Mouse (Mus musculus): ENCODE measurements at regions not wholly inside any gene's neighbourhood (a gene's known extent, or its start where the extent isn't known, plus 50 kb on each side); places are given as distances from the start of the nearest gene placed in this dataset.

DNA sequence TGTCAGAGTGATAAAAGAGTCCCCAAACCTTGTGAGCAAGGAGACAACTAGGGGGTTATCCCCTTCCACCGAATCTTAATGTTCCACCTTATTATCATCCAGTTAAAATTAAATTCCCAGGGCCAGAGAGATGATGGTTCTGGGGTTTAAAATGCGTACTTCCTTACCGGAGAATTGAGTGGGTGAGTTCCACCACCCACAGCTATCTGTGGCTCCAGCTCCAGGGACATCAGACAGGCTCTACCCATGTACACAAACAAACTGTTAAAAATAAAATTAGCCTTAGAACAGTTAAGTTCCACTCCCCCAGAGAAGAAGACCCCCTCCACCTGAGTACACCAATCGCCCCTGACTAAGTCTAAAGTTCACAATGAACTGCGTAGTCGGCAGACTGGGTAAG lies 52.0 kb upstream of the Mgat5 start:
- H3K9ac ChIP-seq: no peak overlapping the region
- H3K27ac ChIP-seq: no peak overlapping the region
- no peaks in the 10 kb centered on the region for H3K9me3 ChIP-seq (replicated peaks)
- no peak overlapping the region for H3K4me3 ChIP-seq
- 80% methylated on average over 6 of the region's 6 CpGs for WGBS
- no peaks in the 10 kb centered on the region for H3K4me1 ChIP-seq
- H3K36me3 ChIP-seq: no peaks in the 10 kb centered on the region
- H3K4me2 ChIP-seq (replicated peaks): no peak overlapping the region
- H3K27me3 ChIP-seq: no peaks in the 10 kb centered on the region
- ATAC-seq (ENCODE audit: low FRiP score): no peak

DNA sequence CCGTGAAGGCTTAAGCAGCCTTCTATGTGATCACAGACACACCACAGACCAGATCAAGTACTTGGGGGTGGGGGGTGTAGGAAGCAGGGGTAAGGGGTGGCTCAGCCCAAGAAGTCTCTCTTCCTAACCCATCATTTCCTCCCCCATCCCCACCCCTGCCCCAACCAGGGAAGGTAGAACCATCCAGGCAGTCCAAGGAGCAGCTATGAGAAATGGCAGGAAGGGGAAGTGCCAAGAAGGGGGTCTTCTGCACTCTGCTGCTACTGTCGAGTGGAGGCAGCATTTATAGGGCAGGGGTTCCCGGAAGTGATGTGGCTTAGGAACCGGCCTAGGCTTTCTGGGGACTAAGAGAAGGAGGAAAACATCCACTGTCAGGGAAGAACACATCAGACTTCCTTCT lies 69.3 kb upstream of the Mgat5 start:
- Histone ChIP-seq H3K4me3 (no peak overlapping the region), H3K9ac (no peak overlapping the region), H3K4me1 (no peaks in the 10 kb centered on the region), H3K36me3 (no peaks in the 10 kb centered on the region), H3K9me3 (replicated peaks) (no peaks in the 10 kb centered on the region), H3K4me2 (replicated peaks) (no peak overlapping the region), H3K27me3 (no peaks in the 10 kb centered on the region), H3K27ac (no peak overlapping the region)
- 83% methylated on average over 4 of the region's 4 CpGs for WGBS
- ATAC-seq (ENCODE audit: low FRiP score): no peak

DNA sequence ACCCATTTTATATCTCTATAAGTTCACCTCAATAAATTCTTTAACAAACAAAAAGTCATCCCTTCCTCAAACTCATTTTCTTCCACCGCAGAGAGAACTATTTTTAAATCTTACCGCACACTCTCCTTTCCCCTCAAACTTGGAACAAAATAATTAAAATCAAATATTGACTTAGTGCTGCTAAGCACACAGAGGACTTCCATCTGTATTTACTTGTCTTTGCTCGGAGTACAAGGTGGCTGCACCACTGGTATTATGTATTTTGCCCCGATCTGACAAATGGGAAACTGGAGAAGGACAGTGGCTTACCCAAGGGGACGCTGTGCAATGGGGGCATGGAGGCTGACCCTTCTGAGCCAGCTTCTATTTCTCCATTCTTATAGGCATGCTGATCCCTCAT lies 72.9 kb upstream of the Mgat5 start:
- WGBS: 82% methylated on average over 5 of the region's 5 CpGs
- H3K36me3 ChIP-seq: no peaks in the 10 kb centered on the region

DNA sequence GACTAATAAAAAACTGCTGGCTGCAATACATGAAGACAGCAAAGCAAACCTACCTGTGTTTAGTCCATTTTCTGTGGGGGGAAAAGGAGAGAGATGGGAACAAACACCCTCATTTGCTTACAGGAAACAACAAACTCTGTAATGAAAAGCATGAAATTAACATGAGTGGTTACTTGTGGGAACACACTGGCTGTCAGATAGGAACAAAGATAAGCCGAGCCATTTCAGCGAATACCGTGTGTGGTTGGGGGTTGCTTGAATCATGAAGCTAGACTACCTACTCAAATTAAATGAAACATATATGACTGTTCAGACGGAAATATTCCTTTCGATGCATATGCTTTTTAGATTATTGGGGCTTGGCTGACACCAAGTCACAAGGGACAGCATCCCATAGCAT lies 80.0 kb upstream of the Mgat5 start:
- H3K9me3 ChIP-seq (replicated peaks): no peaks in the 10 kb centered on the region
- H3K4me3 ChIP-seq: no peak overlapping the region
- no peaks in the 10 kb centered on the region for H3K27me3 ChIP-seq
- H3K4me1 ChIP-seq: no peaks in the 10 kb centered on the region
- H3K9ac ChIP-seq: no peak overlapping the region
- WGBS: 84% methylated on average over 5 of the region's 5 CpGs
- H3K4me2 ChIP-seq (replicated peaks): no peak overlapping the region
- H3K27ac ChIP-seq: no peak overlapping the region
- H3K36me3 ChIP-seq: no peaks in the 10 kb centered on the region
- ATAC-seq (ENCODE audit: low FRiP score): no peak

More for the DNA sequence above, 72.9 kb upstream of the Mgat5 start:
- H3K9me3 ChIP-seq (replicated peaks): no peaks in the 10 kb centered on the region
- H3K9ac ChIP-seq: no peak overlapping the region
- H3K4me1 ChIP-seq: no peaks in the 10 kb centered on the region
- no peaks in the 10 kb centered on the region for H3K27me3 ChIP-seq
- no peak for ATAC-seq (ENCODE audit: low FRiP score)
- H3K4me3 ChIP-seq: no peak overlapping the region
- no peak overlapping the region for H3K27ac ChIP-seq
- no peak overlapping the region for H3K4me2 ChIP-seq (replicated peaks)

DNA sequence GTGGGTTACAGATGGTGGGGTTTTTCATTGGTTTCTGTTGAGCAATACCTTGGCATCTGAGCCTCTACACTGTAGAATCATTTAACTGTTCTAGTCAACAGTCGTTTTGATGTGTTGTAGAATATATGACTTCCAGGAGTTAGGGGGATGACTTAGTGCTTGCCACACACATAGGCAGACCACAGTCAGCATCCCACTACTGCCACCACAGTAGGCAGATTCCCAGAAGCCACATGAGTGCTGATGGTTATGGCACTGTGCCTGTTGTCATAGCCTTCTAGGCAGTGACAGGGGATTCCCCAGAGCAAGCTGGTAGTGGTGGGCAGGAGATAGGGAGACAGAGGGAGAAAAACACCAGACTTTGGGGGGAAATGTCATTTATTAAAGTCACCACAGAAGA lies 86.8 kb upstream of the Mgat5 start:
- H3K4me1 ChIP-seq: no peaks in the 10 kb centered on the region
- no peaks in the 10 kb centered on the region for H3K9me3 ChIP-seq (replicated peaks)
- H3K9ac ChIP-seq: no peak overlapping the region
- no peak for ATAC-seq (ENCODE audit: low FRiP score)
- H3K27ac ChIP-seq: no peak overlapping the region
- H3K27me3 ChIP-seq: no peaks in the 10 kb centered on the region
- no peak overlapping the region for H3K4me3 ChIP-seq
- H3K4me2 ChIP-seq (replicated peaks): no peak overlapping the region
- no peaks in the 10 kb centered on the region for H3K36me3 ChIP-seq
- 87% methylated on average over 1 of the region's 1 CpGs for WGBS

DNA sequence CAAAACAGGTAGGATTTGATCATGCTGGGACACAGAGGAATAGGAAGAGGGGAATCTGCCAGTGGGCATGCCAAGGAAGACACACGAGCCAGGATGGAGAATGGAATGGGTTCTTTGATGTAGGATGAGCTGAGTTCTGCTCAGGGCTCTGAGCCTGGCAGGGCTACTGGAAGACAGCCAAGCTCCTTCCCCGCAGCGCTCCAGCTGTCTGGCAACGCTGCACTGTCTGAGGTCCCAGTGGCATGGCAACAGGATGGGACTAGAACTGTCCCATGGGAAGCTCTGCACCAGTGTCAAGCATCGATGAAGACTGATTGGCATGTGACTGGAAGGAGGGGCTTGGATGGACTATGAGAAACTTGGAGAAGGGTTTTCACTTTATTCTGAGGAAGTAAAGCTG lies 97.3 kb upstream of the Mgat5 start:
- ATAC-seq (ENCODE audit: low FRiP score): peak; percentile 69
- peaks cover 3% of the 10 kb centered on the region; the same call in 1 of the 2 replicates for H3K4me1 ChIP-seq
- H3K27ac ChIP-seq: no peak overlapping the region
- H3K4me2 ChIP-seq (replicated peaks): no peak overlapping the region
- no peaks in the 10 kb centered on the region for H3K36me3 ChIP-seq
- no peak overlapping the region for H3K9ac ChIP-seq
- H3K27me3 ChIP-seq: no peaks in the 10 kb centered on the region
- 53% methylated on average over 5 of the region's 5 CpGs for WGBS
- no peak overlapping the region for H3K4me3 ChIP-seq
- no peaks in the 10 kb centered on the region for H3K9me3 ChIP-seq (replicated peaks)

DNA sequence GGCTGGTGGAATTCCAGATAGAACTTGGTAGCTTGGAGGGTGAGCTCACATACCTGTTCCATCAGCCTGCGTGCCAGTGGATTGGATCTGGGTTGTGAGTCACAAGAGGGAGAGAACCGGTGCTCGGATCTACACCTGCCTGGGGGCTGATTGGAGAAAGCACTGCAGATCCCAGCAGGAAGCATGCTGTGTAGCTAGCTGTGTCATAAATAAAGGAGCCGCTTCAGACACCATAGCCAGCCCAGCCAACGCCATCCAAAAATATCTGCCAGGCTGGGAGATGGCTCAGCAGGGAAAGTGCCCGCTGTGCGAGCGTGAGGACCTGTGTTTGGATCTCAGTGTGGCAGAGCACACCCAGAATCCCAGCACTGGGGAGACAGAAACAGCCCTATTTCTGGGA lies 99.0 kb upstream of the Mgat5 start:
- Histone ChIP-seq H3K9me3 (replicated peaks) (no peaks in the 10 kb centered on the region), H3K4me1 (peaks cover 3% of the 10 kb centered on the region; the same call in 1 of the 2 replicates), H3K27ac (no peak overlapping the region), H3K9ac (no peak overlapping the region), H3K36me3 (no peaks in the 10 kb centered on the region), H3K27me3 (no peaks in the 10 kb centered on the region), H3K4me3 (no peak overlapping the region), H3K4me2 (replicated peaks) (no peak overlapping the region)
- 72% methylated on average over 8 of the region's 8 CpGs for WGBS
- no peak for ATAC-seq (ENCODE audit: low FRiP score)

DNA sequence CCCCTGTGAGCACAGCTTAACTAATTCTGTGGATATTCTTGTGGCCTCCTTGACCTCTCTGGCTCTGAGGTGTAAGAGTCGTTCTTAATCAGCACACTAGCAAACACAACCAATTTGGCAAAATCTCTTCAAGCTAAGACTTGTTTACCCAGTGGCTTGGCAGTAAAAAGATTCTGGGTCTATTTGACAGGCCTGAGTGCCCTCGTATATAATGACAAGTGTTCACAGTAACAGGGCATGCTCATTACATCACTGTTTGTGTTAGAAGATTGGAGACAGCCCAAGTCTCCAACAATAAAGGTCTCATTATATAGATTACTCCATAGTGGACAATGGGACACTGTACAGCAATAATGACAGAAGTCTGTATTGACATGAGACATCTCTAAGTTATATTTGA lies 101.2 kb upstream of the Mgat5 start:
- H3K27me3 ChIP-seq: no peaks in the 10 kb centered on the region
- ATAC-seq (ENCODE audit: low FRiP score): no peak
- no peaks in the 10 kb centered on the region for H3K9me3 ChIP-seq (replicated peaks)
- peaks cover 3% of the 10 kb centered on the region for H3K4me1 ChIP-seq
- H3K27ac ChIP-seq: no peak overlapping the region
- H3K36me3 ChIP-seq: no peaks in the 10 kb centered on the region
- no peak overlapping the region for H3K4me3 ChIP-seq
- WGBS: 68% methylated on average over 2 of the region's 2 CpGs
- H3K9ac ChIP-seq: no peak overlapping the region
- H3K4me2 ChIP-seq (replicated peaks): no peak overlapping the region

DNA sequence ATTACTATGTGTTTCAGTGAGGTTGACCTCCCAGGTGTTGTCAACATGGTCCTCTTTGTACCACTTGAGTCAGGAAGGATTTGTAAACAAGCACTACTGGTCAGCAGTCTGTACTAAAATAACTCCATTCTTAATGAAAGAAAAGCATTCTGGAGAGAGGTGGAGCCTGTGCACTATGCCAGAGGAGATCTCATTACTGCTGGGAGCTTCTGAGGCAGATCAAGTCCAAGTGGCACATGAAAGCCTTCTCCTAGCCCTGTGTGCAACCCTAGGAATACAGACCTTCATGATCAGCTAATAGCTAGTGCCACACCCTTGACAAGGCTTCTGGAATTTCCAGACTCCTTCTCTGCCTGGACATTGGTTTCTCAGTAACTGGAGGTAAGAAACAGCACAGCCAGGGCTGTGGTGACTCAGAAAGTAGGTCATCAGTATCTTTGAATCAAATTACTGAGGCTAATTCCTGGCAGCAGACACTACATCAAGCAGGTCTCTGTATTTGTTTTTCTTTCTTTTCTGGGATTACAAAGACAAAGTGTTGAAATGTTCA lies 105.9 kb upstream of the Mgat5 start:
- Histone ChIP-seq H3K9ac (no peak overlapping the region), H3K4me3 (no peak overlapping the region), H3K27me3 (no peaks in the 10 kb centered on the region), H3K4me2 (replicated peaks) (no peak overlapping the region), H3K36me3 (no peaks in the 10 kb centered on the region), H3K9me3 (replicated peaks) (no peaks in the 10 kb centered on the region), H3K27ac (no peak overlapping the region), H3K4me1 (no peaks in the 10 kb centered on the region; the same call in 1 of the 2 replicates)
- no peak for ATAC-seq (ENCODE audit: low FRiP score)

DNA sequence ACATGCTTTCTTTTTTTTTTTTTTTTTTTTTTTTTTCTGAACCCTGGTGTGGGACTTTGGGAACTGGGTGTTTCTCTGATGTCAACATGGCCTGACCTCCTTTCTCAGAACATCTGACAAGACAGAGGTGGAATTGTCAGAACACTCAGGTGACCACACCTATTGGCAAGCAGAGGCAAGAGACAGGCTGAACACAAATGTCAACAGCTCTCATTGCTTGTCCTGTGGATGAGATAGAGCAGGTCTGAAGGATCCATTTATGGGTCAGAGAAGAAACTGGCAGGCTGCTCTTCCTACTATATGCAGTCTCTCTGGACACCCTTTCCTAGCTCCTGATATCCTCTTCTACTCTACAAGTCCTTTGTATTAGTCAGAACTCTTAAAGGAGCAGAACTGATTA lies 117.2 kb upstream of the Mgat5 start:
- Histone ChIP-seq H3K36me3 (no peaks in the 10 kb centered on the region), H3K27me3 (no peaks in the 10 kb centered on the region), H3K4me3 (no peak overlapping the region), H3K4me1 (no peaks in the 10 kb centered on the region), H3K4me2 (replicated peaks) (no peak overlapping the region), H3K9me3 (replicated peaks) (no peaks in the 10 kb centered on the region; the same call in 1 of the 2 replicates), H3K9ac (no peak overlapping the region), H3K27ac (no peak overlapping the region)
- ATAC-seq (ENCODE audit: low FRiP score): no peak

DNA sequence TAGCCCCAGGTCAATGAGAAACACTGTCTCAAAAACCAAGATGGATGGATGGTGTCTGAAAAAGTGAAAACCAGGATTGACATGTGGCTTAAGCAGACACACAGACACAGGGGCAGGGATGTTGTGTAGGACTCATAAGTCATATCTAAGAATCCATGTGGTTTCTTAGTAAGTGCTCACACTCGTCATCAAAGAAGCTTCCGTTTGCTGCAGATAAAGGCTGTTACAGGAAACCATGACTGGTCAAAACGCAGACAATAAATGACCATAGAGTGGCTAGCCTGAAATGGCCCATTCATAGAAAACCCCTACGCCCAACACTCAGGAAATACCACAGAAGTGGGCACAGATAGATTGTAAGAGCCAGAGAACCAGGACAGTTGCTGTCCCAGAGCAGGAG lies 118.8 kb upstream of the Mgat5 start:
- no peak overlapping the region for H3K4me3 ChIP-seq
- ATAC-seq (ENCODE audit: low FRiP score): no peak
- H3K27ac ChIP-seq: no peak overlapping the region
- no peak overlapping the region for H3K4me2 ChIP-seq (replicated peaks)
- WGBS: 83% methylated on average over 4 of the region's 4 CpGs
- no peaks in the 10 kb centered on the region for H3K27me3 ChIP-seq
- no peaks in the 10 kb centered on the region for H3K36me3 ChIP-seq
- no peak overlapping the region for H3K9ac ChIP-seq
- H3K9me3 ChIP-seq (replicated peaks): no peaks in the 10 kb centered on the region; the same call in 1 of the 2 replicates
- no peaks in the 10 kb centered on the region for H3K4me1 ChIP-seq

DNA sequence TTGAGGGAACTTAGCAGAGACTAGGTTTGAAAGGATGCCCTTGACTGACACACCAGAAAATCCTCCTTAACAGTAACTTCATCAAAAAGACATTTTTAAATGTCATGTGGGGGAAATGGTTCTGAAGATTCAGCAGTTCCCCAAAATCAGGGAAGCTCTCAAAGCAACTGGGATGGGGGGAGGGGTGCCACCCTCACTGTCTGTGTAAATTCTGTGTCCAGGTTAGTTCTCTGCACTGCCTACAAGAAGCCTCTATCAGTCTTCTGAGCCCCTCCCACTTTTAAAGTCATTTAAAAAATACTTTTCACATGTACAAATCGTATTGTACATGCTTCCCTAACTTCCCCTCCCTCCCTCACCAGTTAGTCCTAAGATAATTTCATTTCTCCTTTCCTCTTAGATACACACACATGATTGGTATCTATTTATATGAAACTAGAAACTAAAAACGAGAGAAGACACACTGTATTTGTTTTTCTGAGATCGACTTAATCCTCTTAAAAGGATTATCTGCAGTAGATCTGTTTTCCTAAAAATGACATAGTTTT lies 121.0 kb upstream of the Mgat5 start:
- 72% methylated on average over 3 of the region's 3 CpGs for WGBS
- H3K27ac ChIP-seq: no peak overlapping the region
- H3K4me2 ChIP-seq (replicated peaks): no peak overlapping the region

DNA sequence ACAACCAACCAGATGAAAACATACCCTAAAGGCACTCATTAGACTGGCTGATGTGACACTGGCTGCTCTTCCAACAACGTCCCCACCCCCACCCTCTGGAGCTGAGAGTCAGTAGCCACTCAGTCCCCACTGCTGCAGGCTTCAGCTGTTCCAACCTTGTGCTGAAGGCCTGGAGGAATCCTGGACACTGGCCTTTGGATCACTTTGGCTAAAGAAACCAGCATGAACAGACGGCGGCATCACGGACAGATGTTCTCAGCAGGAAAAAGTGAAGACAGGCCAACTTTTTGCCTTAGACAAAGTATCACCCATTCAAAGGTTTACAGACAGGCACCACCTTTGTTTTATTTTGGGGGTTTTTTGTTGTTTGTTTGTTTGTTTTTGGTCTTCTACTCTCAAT lies 125.8 kb upstream of the Mgat5 start:
- H3K9me3 ChIP-seq (replicated peaks): peaks cover 4% of the 10 kb centered on the region; the same call in 1 of the 2 replicates
- 67% methylated on average over 4 of the region's 4 CpGs for WGBS

More for the DNA sequence above, 121.0 kb upstream of the Mgat5 start:
- no peak for ATAC-seq (ENCODE audit: low FRiP score)
- Histone ChIP-seq H3K4me3 (no peak overlapping the region), H3K9ac (no peak overlapping the region), H3K4me1 (no peaks in the 10 kb centered on the region), H3K36me3 (no peaks in the 10 kb centered on the region), H3K27me3 (no peaks in the 10 kb centered on the region), H3K9me3 (replicated peaks) (peaks cover 4% of the 10 kb centered on the region; the same call in 1 of the 2 replicates)

More for the DNA sequence above, 125.8 kb upstream of the Mgat5 start:
- no peaks in the 10 kb centered on the region for H3K36me3 ChIP-seq
- no peak overlapping the region for H3K4me3 ChIP-seq
- no peak overlapping the region for H3K9ac ChIP-seq
- no peak overlapping the region for H3K4me2 ChIP-seq (replicated peaks)
- H3K4me1 ChIP-seq: no peaks in the 10 kb centered on the region
- no peaks in the 10 kb centered on the region for H3K27me3 ChIP-seq
- no peak overlapping the region for H3K27ac ChIP-seq
- no peak for ATAC-seq (ENCODE audit: low FRiP score)
